Mouse (Mus musculus): ENCODE measurements around the gene Tgtp1.
"Not testable (repeated sequence)": the region's sequence is repeated elsewhere in the genome, so short reads cannot be mapped to it uniquely, and the experiment has no call there.

DNA sequence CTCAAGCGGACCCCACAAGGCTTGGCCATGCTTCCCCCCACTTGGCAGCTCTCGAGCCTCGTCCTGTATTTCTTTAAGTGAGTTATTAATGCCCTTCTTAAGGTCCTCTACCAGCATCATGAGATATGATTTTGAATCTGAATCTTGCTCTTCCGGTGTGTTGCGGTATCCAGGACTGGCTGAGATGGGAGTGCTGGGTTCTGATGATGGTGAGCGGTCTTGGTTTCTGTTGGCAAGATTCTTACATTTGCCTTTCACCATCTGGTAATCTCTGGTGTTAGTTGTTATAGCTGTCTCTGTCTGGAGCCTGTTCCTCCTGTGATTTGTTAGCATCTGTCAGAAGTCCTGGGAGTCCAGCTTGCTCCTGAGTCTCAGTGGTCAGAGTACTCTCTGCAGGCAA lies 47.9 kb downstream of the Tgtp1 start, which contains the start of gene Psme2b:
- TF ChIP-seq CTCF (IDR thresholded peaks at IDR 0.05; ENCODE audit: borderline replicate concordance, control insufficient read depth, extremely low read depth, insufficient read depth, low read length, poor library complexity); POLR2A (IDR thresholded peaks at IDR 0.05; ENCODE audit: control insufficient read depth, extremely low read depth, insufficient read depth, low read length, poor library complexity): not testable (repeated sequence)

Measured in thymus, adult 2 months (tissue).